ENCODE assay signal across 17 mouse cellular contexts in genomic region chr4:125726241-125726640, GRCm38 (mm10).
"Had no signal": no experiment of that assay in that cellular context is flagged by ENCODE, and none has a peak within 500 bp of the region (broad histone marks: within the 10 kb centered on the region; RNA-seq: fewer than 3 reads in every experiment).

No protein-coding gene starts in this region.

- DNase-seq: kidney, adult 9 months; kidney, postnatal 10 days; kidney, postnatal 4 days; left cerebral cortex, postnatal 4 days; lung, embryonic 14.5 days; lung, postnatal 10 days; retina, postnatal 1 day; thymus, adult 2 months; thymus, postnatal 25 days had no signal

- H3K27ac ChIP-seq: layer of hippocampus, adult 2 months; limb, embryonic 15.5 days; liver, embryonic 12.5 days; macrophage; midbrain, embryonic 12.5 days; stomach, embryonic 15.5 days had no signal

- ATAC-seq: liver, embryonic 12.5 days; midbrain, embryonic 16.5 days had no signal

- H3K9ac ChIP-seq: limb, embryonic 15.5 days; liver, embryonic 12.5 days; lung, embryonic 14.5 days; midbrain, embryonic 12.5 days; stomach, embryonic 15.5 days had no signal

- H3K4me2 ChIP-seq: limb, embryonic 15.5 days; liver, embryonic 12.5 days; lung, embryonic 14.5 days; stomach, embryonic 15.5 days had no signal

- H3K4me3 ChIP-seq: layer of hippocampus, adult 2 months; limb, embryonic 15.5 days; liver, embryonic 12.5 days; megakaryocyte, embryonic 14.5 days; midbrain, embryonic 12.5 days; stomach, embryonic 15.5 days had no signal

- H3K36me3 ChIP-seq: limb, embryonic 15.5 days; liver, embryonic 12.5 days; midbrain, embryonic 12.5 days; stomach, embryonic 15.5 days had no signal

- H3K9me3 ChIP-seq: limb, embryonic 15.5 days; liver, embryonic 12.5 days; megakaryocyte, embryonic 14.5 days; midbrain, embryonic 12.5 days; stomach, embryonic 15.5 days had no signal

- H3K4me1 ChIP-seq: liver, embryonic 12.5 days; megakaryocyte, embryonic 14.5 days had no signal
